13 mouse cellular contexts compared by ENCODE assay signal in genomic region chr12:118661575-118661974, GRCm38 (mm10).
DNase-seq lines count a peak whose midpoint lies in the region; ATAC-seq and TF ChIP-seq lines count a peak whose summit lies in the region.
"Had no signal": no experiment of that assay in that cellular context is flagged by ENCODE, and none has a peak within 500 bp of the region (broad histone marks: within the 10 kb centered on the region; RNA-seq: fewer than 3 reads in every experiment).

No protein-coding gene starts in this region.

- H3K36me3 ChIP-seq in forebrain, postnatal 0 days (ENCODE audit: insufficient read depth) = no peaks in the 10 kb centered on the region
- no peaks in the 10 kb centered on the region for H3K36me3 ChIP-seq in midbrain, embryonic 11.5 days (ENCODE audit: control insufficient read depth, insufficient read depth, low read length)
- H3K36me3 ChIP-seq: liver, embryonic 13.5 days had no signal

- no peak overlapping the region for H3K27ac ChIP-seq in forebrain, postnatal 0 days (ENCODE audit: low read depth, low read length)
- no peak overlapping the region for H3K27ac ChIP-seq in midbrain, embryonic 11.5 days (ENCODE audit: low read depth, low read length)
- H3K27ac ChIP-seq: heart, adult 2 months; liver, embryonic 13.5 days had no signal

- 7% methylated on average over 9 of the region's 9 CpGs for WGBS in forebrain, postnatal 0 days
- 7% methylated on average over 9 of the region's 9 CpGs for WGBS in midbrain, embryonic 11.5 days

- peak; percentile 58; the same call in 1 of the 2 replicates for ATAC-seq in forebrain, postnatal 0 days
- peak; percentile 73 for ATAC-seq in midbrain, embryonic 11.5 days (ENCODE audit: low FRiP score)
- ATAC-seq: intestine, embryonic 16.5 days had no signal

- peaks cover 28% of the 10 kb centered on the region for H3K27me3 ChIP-seq in forebrain, postnatal 0 days (ENCODE audit: insufficient read depth, low read length)
- peaks cover 30% of the 10 kb centered on the region for H3K27me3 ChIP-seq in midbrain, embryonic 11.5 days (ENCODE audit: control insufficient read depth, insufficient read depth, low read length)

- H3K4me2 ChIP-seq in forebrain, postnatal 0 days (ENCODE audit: low read depth) = no peak overlapping the region
- peak overlapping the region; percentile 38 for H3K4me2 ChIP-seq in midbrain, embryonic 11.5 days
- H3K4me2 ChIP-seq: liver, embryonic 13.5 days had no signal

- no peak overlapping the region for H3K4me3 ChIP-seq in forebrain, postnatal 0 days (ENCODE audit: low read depth, low read length)
- no peak overlapping the region for H3K4me3 ChIP-seq in midbrain, embryonic 11.5 days (ENCODE audit: low read depth, low read length)
- H3K4me3 ChIP-seq: heart, adult 2 months; liver, embryonic 13.5 days had no signal

- no peak for TF ChIP-seq CTCF in forebrain, postnatal 0 days (IDR thresholded peaks at IDR 0.05; ENCODE audit: low read depth)

- H3K4me1 ChIP-seq in forebrain, postnatal 0 days (ENCODE audit: insufficient read depth) = 0 out of 2 replicates have a peak, but pooled peaks cover 7% of the 10 kb centered on the region
- H3K4me1 ChIP-seq in midbrain, embryonic 11.5 days (ENCODE audit: control insufficient read depth, insufficient read depth, low read length) = peaks cover 27% of the 10 kb centered on the region
- H3K4me1 ChIP-seq: liver, embryonic 13.5 days had no signal

- peak; percentile 19 for DNase-seq in 3134 (ENCODE audit: extremely low read depth, insufficient read length, low spot score)
- DNase-seq in embryo, embryonic 10 days (ENCODE audit: low spot score) = peak; percentile 57
- peak; percentile 2 for DNase-seq in forebrain, postnatal 0 days
- DNase-seq in midbrain, embryonic 11.5 days (ENCODE audit: low spot score, missing footprints) = peak; percentile 90
- DNase-seq in thymus, postnatal 0 days (ENCODE audit: low spot score) = no peak
- DNase-seq in adrenal gland, adult 18-20 months (ENCODE audit: low spot score in 2 of 2) = no peak
- no peak for DNase-seq in urinary bladder, postnatal 10 days (ENCODE audit: low spot score)
- DNase-seq in frontal cortex, adult 2 months (ENCODE audit: extremely low spot score in 1 of 2, low spot score in 1 of 2) = no peak
- DNase-seq: cerebellum, adult 11-12 months; heart, adult 2 months; liver, embryonic 13.5 days; thymus, adult 2 months had no signal

- H3K9me3 ChIP-seq in forebrain, postnatal 0 days (ENCODE audit: low read length) = no peaks in the 10 kb centered on the region
- no peaks in the 10 kb centered on the region for H3K9me3 ChIP-seq in midbrain, embryonic 11.5 days (ENCODE audit: control insufficient read depth, low read length)
- H3K9me3 ChIP-seq: liver, embryonic 13.5 days had no signal

- H3K9ac ChIP-seq in forebrain, postnatal 0 days = no peak overlapping the region
- H3K9ac ChIP-seq in midbrain, embryonic 11.5 days (ENCODE audit: low read length) = no peak overlapping the region
- H3K9ac ChIP-seq: liver, embryonic 13.5 days had no signal

Comparison
In these comparisons a context has a peak if more than half of its experiments do, and no peak if none do; other contexts are left out.
1. DNase-seq: peak in 3134 (single experiment), embryo, embryonic 10 days (single experiment), forebrain, postnatal 0 days (single experiment) and midbrain, embryonic 11.5 days (single experiment); none in thymus, postnatal 0 days (single experiment), adrenal gland, adult 18-20 months (0 of 2), urinary bladder, postnatal 10 days (single experiment) and frontal cortex, adult 2 months (0 of 2).